23 mouse cellular contexts compared by ENCODE assay signal in genomic region chr7:72569177-72569576, GRCm38 (mm10).
DNase-seq lines count a peak whose midpoint lies in the region; ATAC-seq and TF ChIP-seq lines count a peak whose summit lies in the region.
"Had no signal": no experiment of that assay in that cellular context is flagged by ENCODE, and none has a peak within 500 bp of the region (broad histone marks: within the 10 kb centered on the region; RNA-seq: fewer than 3 reads in every experiment).

No protein-coding gene starts in this region.

- TF ChIP-seq CTCF in midbrain, postnatal 0 days (IDR thresholded peaks at IDR 0.05), result no peak

- H3K4me2 ChIP-seq in kidney, embryonic 14.5 days (replicated peaks; ENCODE audit: low read depth, low read length), result no peak overlapping the region
- H3K4me2 ChIP-seq in midbrain, postnatal 0 days (ENCODE audit: low read depth, low read length, poor library complexity, severe bottlenecking), result no peak overlapping the region
- no peak overlapping the region for H3K4me2 ChIP-seq in midbrain, embryonic 16.5 days (ENCODE audit: low read length)
- H3K4me2 ChIP-seq: embryonic facial prominence, embryonic 15.5 days; heart, embryonic 12.5 days; hindbrain, embryonic 14.5 days had no signal

- H3K9ac ChIP-seq in kidney, embryonic 14.5 days (ENCODE audit: low read depth, low read length), result no peak overlapping the region
- no peak overlapping the region for H3K9ac ChIP-seq in midbrain, postnatal 0 days (replicated peaks; ENCODE audit: low read length, poor library complexity, severe bottlenecking)
- no peak overlapping the region for H3K9ac ChIP-seq in midbrain, embryonic 16.5 days (ENCODE audit: low read depth, low read length)
- H3K9ac ChIP-seq: embryonic facial prominence, embryonic 15.5 days; heart, embryonic 12.5 days; hindbrain, embryonic 14.5 days had no signal

- peak; percentile 90 for ATAC-seq in kidney, embryonic 14.5 days (ENCODE audit: low FRiP score, low TSS enrichment)
- ATAC-seq in midbrain, postnatal 0 days (ENCODE audit: low FRiP score), result no peak
- ATAC-seq in midbrain, embryonic 16.5 days, result no peak
- ATAC-seq: activated CD4-positive, CD25-positive, alpha-beta regulatory T cell, adult 4 months; forebrain, embryonic 14.5 days; inflammation-experienced regulatory T-cells, adult 6 months; Patski had no signal

- DNase-seq in cerebellum, adult 9-10 months, result peak; percentile 23
- DNase-seq in cerebellum, adult 8-10 months, result no peak
- DNase-seq in kidney, adult 11 months, result no peak
- peak; percentile 53 for DNase-seq in midbrain, postnatal 0 days (ENCODE audit: low spot score)
- peak; percentile 86 for DNase-seq in retina, postnatal 1 day
- DNase-seq in embryo, embryonic 9.5 days (ENCODE audit: extremely low spot score), result no peak
- DNase-seq: adrenal gland, postnatal 14 days; cerebellum, adult 11-12 months; cerebellum, postnatal 25 days; gastrocnemius, adult 2 months; gastrocnemius, postnatal 25 days had no signal

- H3K36me3 ChIP-seq in kidney, embryonic 14.5 days (ENCODE audit: control insufficient read depth, insufficient read depth, low read length), result no peaks in the 10 kb centered on the region
- no peaks in the 10 kb centered on the region for H3K36me3 ChIP-seq in midbrain, postnatal 0 days (ENCODE audit: insufficient read depth, low read length)
- no peaks in the 10 kb centered on the region for H3K36me3 ChIP-seq in midbrain, embryonic 16.5 days (ENCODE audit: control insufficient read depth, insufficient read depth, low read length)
- H3K36me3 ChIP-seq: embryonic facial prominence, embryonic 15.5 days; forebrain, embryonic 10.5 days; heart, embryonic 12.5 days; hindbrain, embryonic 10.5 days had no signal

- no peak overlapping the region for H3K4me3 ChIP-seq in kidney, embryonic 14.5 days (ENCODE audit: low read length)
- H3K4me3 ChIP-seq in midbrain, postnatal 0 days (ENCODE audit: low read depth, low read length), result no peak overlapping the region
- no peak overlapping the region for H3K4me3 ChIP-seq in midbrain, embryonic 16.5 days (ENCODE audit: low read depth, low read length)
- H3K4me3 ChIP-seq: embryonic facial prominence, embryonic 15.5 days; erythroblast, embryonic 14.5 days; forebrain, embryonic 10.5 days; gastrocnemius, adult 2 months; heart, embryonic 12.5 days; hindbrain, embryonic 10.5 days had no signal

- no peaks in the 10 kb centered on the region for H3K27me3 ChIP-seq in kidney, embryonic 14.5 days (ENCODE audit: control insufficient read depth, insufficient read depth, low read length)
- H3K27me3 ChIP-seq in midbrain, postnatal 0 days (ENCODE audit: insufficient read depth, low read length), result no peaks in the 10 kb centered on the region
- H3K27me3 ChIP-seq in midbrain, embryonic 16.5 days (ENCODE audit: control insufficient read depth, insufficient read depth, low read depth, low read length), result no peaks in the 10 kb centered on the region
- H3K27me3 ChIP-seq: embryonic facial prominence, embryonic 15.5 days; heart, embryonic 12.5 days; Patski had no signal

- no peaks in the 10 kb centered on the region for H3K9me3 ChIP-seq in kidney, embryonic 14.5 days (ENCODE audit: control insufficient read depth, low read length)
- no peaks in the 10 kb centered on the region for H3K9me3 ChIP-seq in midbrain, postnatal 0 days (ENCODE audit: low read length)
- H3K9me3 ChIP-seq in midbrain, embryonic 16.5 days (replicated peaks; ENCODE audit: control insufficient read depth, low read length, poor library complexity, severe bottlenecking), result no peaks in the 10 kb centered on the region
- H3K9me3 ChIP-seq: embryonic facial prominence, embryonic 15.5 days; forebrain, embryonic 10.5 days; heart, embryonic 12.5 days; hindbrain, embryonic 10.5 days had no signal

- 0 out of 2 replicates have a peak, but pooled peaks cover 3% of the 10 kb centered on the region for H3K4me1 ChIP-seq in kidney, embryonic 14.5 days (ENCODE audit: control insufficient read depth, insufficient read depth, low read length)
- H3K4me1 ChIP-seq in midbrain, postnatal 0 days (ENCODE audit: insufficient read depth, low read length), result no peaks in the 10 kb centered on the region
- H3K4me1 ChIP-seq in midbrain, embryonic 16.5 days (ENCODE audit: control insufficient read depth, insufficient read depth, low read length), result no peaks in the 10 kb centered on the region
- H3K4me1 ChIP-seq: embryonic facial prominence, embryonic 15.5 days; forebrain, embryonic 10.5 days; heart, embryonic 12.5 days; hindbrain, embryonic 10.5 days had no signal

- H3K27ac ChIP-seq in kidney, embryonic 14.5 days (ENCODE audit: low read depth, low read length), result no peak overlapping the region
- no peak overlapping the region for H3K27ac ChIP-seq in midbrain, postnatal 0 days (ENCODE audit: low read depth, low read length)
- H3K27ac ChIP-seq in midbrain, embryonic 16.5 days (ENCODE audit: low read length), result no peak overlapping the region
- H3K27ac ChIP-seq: embryonic facial prominence, embryonic 15.5 days; forebrain, embryonic 10.5 days; gastrocnemius, adult 2 months; hindbrain, embryonic 10.5 days; hindbrain, embryonic 14.5 days had no signal

Comparison
In these comparisons a context has a peak if more than half of its experiments do, and no peak if none do; other contexts are left out.
1. DNase-seq: peak in cerebellum, adult 9-10 months (single experiment), midbrain, postnatal 0 days (single experiment) and retina, postnatal 1 day (single experiment); none in cerebellum, adult 8-10 months (single experiment), kidney, adult 11 months (single experiment) and embryo, embryonic 9.5 days (single experiment).